Mouse (Mus musculus): Measurements from ENCODE around the gene Gmds.

GRCm38 (mm10) chr13:32040822-32041221 is 297.7 kb downstream of the Gmds start:
- TF ChIP-seq POLR2A (IDR thresholded peaks at IDR 0.05; ENCODE audit: control insufficient read depth, low read depth, low read length) (no peak), CTCF (IDR thresholded peaks at IDR 0.05; ENCODE audit: control insufficient read depth, insufficient read depth, insufficient replicate concordance, low read depth, low read length) (no peak)

All from testis, adult 2 months (tissue).